Comparison of ENCODE assay signal across 15 mouse cellular contexts in the genomic region with DNA sequence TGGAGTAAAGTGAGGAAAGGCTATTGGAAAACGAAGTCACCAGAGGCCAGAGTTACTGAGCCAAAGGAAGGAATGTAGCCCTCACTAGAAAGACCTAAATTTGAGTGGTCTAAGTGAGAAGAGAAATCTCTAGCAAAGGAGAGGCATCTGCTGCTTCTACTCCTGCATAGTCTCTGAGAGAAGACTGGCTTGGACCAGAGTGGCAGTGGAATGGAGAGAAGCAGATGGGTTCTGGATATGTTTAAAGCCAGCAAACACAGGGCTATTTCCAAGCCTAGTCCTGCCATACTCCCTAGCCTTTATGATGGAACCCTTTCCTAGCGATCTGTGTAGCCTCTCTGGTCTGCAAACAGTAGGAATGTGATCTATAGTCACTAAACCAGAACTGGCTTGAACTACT. TPM values are rescaled to one million over a fixed set of nuclear protein-coding genes. Genes with fewer than 3 reads are reported as not detected.
"Had no signal": no experiment of that assay in that cellular context is flagged by ENCODE, and none has a peak within 500 bp of the region (broad histone marks: within the 10 kb centered on the region; RNA-seq: fewer than 3 reads in every experiment).

No protein-coding gene starts in this region.

- DNase-seq: gastrocnemius, adult 2 months; gastrocnemius, postnatal 10 days; gastrocnemius, postnatal 25 days; heart, adult 2 months; heart, postnatal 14 days; heart, postnatal 4 days; kidney, adult 18-20 months; kidney, adult 8-10 months; kidney, postnatal 10 days; kidney, postnatal 25 days; kidney, postnatal 4 days; liver; liver, embryonic 13.5 days; liver, postnatal 0 days had no signal

RNA-seq across cellular contexts. Expression of a gene that starts 24.9 kb away (rescaled TPM):
- total RNA-seq: gastrocnemius, adult 2 months; granulocyte monocyte progenitor cell, adult 5-6 weeks; heart, adult 2 months had no signal
